Mouse (Mus musculus) midbrain, embryonic 12.5 days (tissue): ENCODE measurements around the gene Plek. TPM values are rescaled to one million over a fixed set of nuclear protein-coding genes. Genes with fewer than 3 reads are reported as not detected.

ENCODE experiments used
- ATAC-seq: fragments of 200-750 bp; cut with Nextera tagmentation; 2 replicates; pipeline ENCODE4 v1.8.0; 2017; ENCODE audit warnings: low read depth, moderate TSS enrichment, moderate library complexity; ENCODE audit not compliant: low FRiP score
- H3K27ac ChIP-seq: fragments of 300-500 bp; sonication (generic); replicated peaks from 2 replicates; pipeline ENCODE4 v1.5.1; 2016; ENCODE audit warnings: mild to moderate bottlenecking
- H3K27me3 ChIP-seq: fragments of 300-500 bp; sonication (generic); 2 replicates; pipeline ENCODE4 v1.6.1; 2016; ENCODE audit warnings: mild to moderate bottlenecking
- H3K36me3 ChIP-seq: fragments of 300-500 bp; sonication (generic); 2 replicates; pipeline ENCODE4 v1.6.1; 2016
- H3K4me1 ChIP-seq: fragments of 300-500 bp; sonication (generic); 2 replicates; pipeline ENCODE4 v1.6.1; 2016
- H3K4me2 ChIP-seq: fragments of 300-500 bp; sonication (generic); replicated peaks from 2 replicates; pipeline ENCODE4 v1.6.1; 2016; ENCODE audit warnings: mild to moderate bottlenecking, moderate library complexity
- H3K4me3 ChIP-seq: fragments of 300-500 bp; sonication (generic); 2 replicates; pipeline ENCODE4 v1.5.1; 2016; ENCODE audit warnings: mild to moderate bottlenecking
- H3K9ac ChIP-seq: fragments of 300-500 bp; sonication (generic); replicated peaks from 2 replicates; pipeline ENCODE4 v1.6.1; 2016; ENCODE audit warnings: mild to moderate bottlenecking, moderate library complexity
- H3K9me3 ChIP-seq: fragments of 300-500 bp; sonication (generic); 2 replicates; pipeline ENCODE4 v1.6.1; 2016; ENCODE audit warnings: mild to moderate bottlenecking
- WGBS: fragments of 180-500 bp; shearing (Covaris S2); methylation state at CpG from one replicate; pipeline ENCODE4 v1.1.7; 2016; 5-methylcytosine and 5-hydroxymethylcytosine counted together
- polyA plus RNA-seq: library from polyadenylated mRNA; unstranded; fragments of >200 nt; fragmentation: Nextera tagmentation; extraction: Ambion mirVana; gene quantifications from 2 replicates; pipeline ENCODE4 v1.2.1, GENCODE M21; 2016

Plek gene
- polyA plus RNA-seq, 1 experiment from 2014 or later: 3.9 TPM

DNA sequence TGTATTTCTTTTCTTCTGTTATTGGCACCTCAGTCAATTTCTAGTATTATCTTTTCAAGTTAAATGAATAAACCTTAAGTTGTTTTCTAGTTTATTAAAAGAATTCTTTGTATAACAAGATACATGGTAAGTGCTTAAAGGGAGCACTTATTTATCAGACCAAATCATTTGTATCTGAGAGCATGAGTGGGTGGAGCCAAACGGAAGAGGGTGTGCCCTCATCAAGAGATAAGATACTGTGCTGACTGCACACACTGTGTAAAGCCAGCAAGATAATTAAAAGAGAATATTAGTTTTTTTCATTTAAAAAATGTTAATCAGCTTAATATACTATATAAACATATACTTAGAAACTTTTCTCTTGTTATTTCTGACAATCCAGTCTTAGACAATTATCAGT, 93.7 kb downstream of the Plek start:
- Histone ChIP-seq H3K36me3 (0 out of 2 replicates have a peak, but pooled peaks cover 2% of the 10 kb centered on the region), H3K4me2 (no peak overlapping the region), H3K4me3 (no peak overlapping the region), H3K27me3 (no peaks in the 10 kb centered on the region), H3K9ac (no peak overlapping the region), H3K4me1 (no peaks in the 10 kb centered on the region), H3K9me3 (no peaks in the 10 kb centered on the region), H3K27ac (no peak overlapping the region)
- ATAC-seq: no peak
- WGBS: 95% methylated on average over 1 of the region's 1 CpGs

- 95% methylated on average over 6 of the region's 6 CpGs for whole genome bisulfite sequencing
- ATAC-seq: no peak
- no peak overlapping the region for H3K4me3 ChIP-seq
- no peaks in the 10 kb centered on the region for H3K9me3 ChIP-seq
- no peaks in the 10 kb centered on the region for H3K27me3 ChIP-seq
- H3K4me2 ChIP-seq: no peak overlapping the region
- H3K27ac ChIP-seq: no peak overlapping the region
- peaks cover 4% of the 10 kb centered on the region; the same call in 1 of the 2 replicates for H3K4me1 ChIP-seq
- H3K9ac ChIP-seq: no peak overlapping the region
- 0 out of 2 replicates have a peak, but pooled peaks cover 2% of the 10 kb centered on the region for H3K36me3 ChIP-seq
Observed at GRCm38 (mm10) chr11:16957030-16957429, 95.2 kb downstream of the Plek start.

GRCm38 (mm10) chr11:16956115-16956862, 95.9 kb downstream of the Plek start:
- Histone ChIP-seq H3K4me2 (no peak overlapping the region), H3K27ac (no peak overlapping the region), H3K36me3 (0 out of 2 replicates have a peak, but pooled peaks cover 2% of the 10 kb centered on the region), H3K4me1 (peaks cover 9% of the 10 kb centered on the region; the same call in 1 of the 2 replicates), H3K9ac (no peak overlapping the region), H3K9me3 (no peaks in the 10 kb centered on the region), H3K4me3 (no peak overlapping the region), H3K27me3 (no peaks in the 10 kb centered on the region)
- 95% methylated on average over 6 of the region's 6 CpGs for WGBS
- ATAC-seq: no peak

DNA sequence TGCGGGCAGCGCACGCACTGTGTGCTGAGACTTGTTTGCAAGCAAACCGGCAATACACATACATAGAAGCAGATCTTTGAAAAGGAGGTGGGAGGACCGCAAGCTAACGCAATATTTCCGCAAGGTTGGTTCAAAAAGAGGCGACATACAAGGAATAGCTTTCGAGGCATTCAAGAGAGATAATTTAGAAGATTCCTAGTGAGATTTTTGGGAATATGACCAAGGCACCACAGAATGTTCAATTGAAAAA, 100.5 kb downstream of the Plek start:
- H3K9ac ChIP-seq: peak overlapping the region; percentile 67
- H3K4me1 ChIP-seq: peaks cover 13% of the 10 kb centered on the region; the same call in 1 of the 2 replicates
- no peaks in the 10 kb centered on the region for H3K27me3 ChIP-seq
- WGBS: 9% methylated on average over 9 of the region's 9 CpGs
- ATAC-seq: no peak
- no peaks in the 10 kb centered on the region for H3K9me3 ChIP-seq
- 0 out of 2 replicates have a peak overlapping the region, but pooled peaks have one; percentile 36 for H3K27ac ChIP-seq
- H3K4me2 ChIP-seq: peak overlapping the region; percentile 91
- H3K4me3 ChIP-seq: peak overlapping the region; percentile 69
- 0 out of 2 replicates have a peak, but pooled peaks cover 2% of the 10 kb centered on the region for H3K36me3 ChIP-seq

- under 1% methylated on average over 38 of the region's 38 CpGs for WGBS
- ATAC-seq: peak; percentile 100
- 0 out of 2 replicates have a peak within 1 kb of the TSS, but pooled peaks have one; percentile 36 for H3K27ac ChIP-seq
- peak within 1 kb of the TSS; percentile 67 for H3K9ac ChIP-seq
- peaks cover 13% of the 10 kb centered on the region; the same call in 1 of the 2 replicates for H3K4me1 ChIP-seq
- H3K27me3 ChIP-seq: no peaks in the 10 kb centered on the region
- peak within 1 kb of the TSS; percentile 69 for H3K4me3 ChIP-seq
- H3K9me3 ChIP-seq: no peaks in the 10 kb centered on the region
- peak within 1 kb of the TSS; percentile 91 for H3K4me2 ChIP-seq
- H3K36me3 ChIP-seq: no peaks in the 10 kb centered on the region
Observed at GRCm38 (mm10) chr11:16950976-16951760, 101.0 kb downstream of the Plek start, which contains the start of gene Fbxo48. Gene Fbxo48 (plus strand): TSS chr11:16951375.

DNA sequence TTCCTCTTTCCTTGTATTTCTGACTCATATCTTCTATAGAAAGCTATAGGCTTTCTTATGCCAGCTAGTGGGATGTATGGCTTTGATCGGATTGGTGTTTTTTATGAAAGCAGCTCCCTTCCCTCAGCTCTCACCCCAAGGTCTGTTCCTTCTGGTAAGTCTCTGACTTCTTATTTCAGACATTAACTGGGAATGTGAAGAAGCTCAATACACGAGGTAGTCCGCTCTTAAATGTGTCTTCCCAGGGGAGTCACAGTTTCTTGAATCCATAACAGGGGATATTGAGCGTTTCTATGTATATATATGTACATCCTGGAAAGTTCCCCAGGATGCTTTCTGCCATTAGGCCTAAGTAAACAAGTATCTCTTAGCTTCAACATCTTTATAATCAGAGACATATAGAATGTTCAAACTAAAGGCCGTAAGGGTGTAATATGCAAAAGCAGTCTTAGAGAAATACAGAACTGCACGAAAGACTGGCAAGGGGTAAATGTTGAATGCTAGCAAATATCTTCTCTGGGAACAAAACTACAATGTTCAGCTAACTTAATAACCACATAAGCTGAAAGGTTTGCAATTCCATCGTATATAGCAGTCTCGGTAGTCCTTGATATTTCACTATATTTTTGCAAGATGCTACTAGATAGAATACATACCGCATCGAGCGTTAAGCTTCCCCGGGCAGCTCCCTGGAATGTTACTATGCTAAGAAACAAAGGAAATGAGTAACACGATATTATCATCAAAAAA, 101.8 kb downstream of the Plek start:
- Histone ChIP-seq H3K36me3 (no peaks in the 10 kb centered on the region), H3K27ac (no peak overlapping the region), H3K4me1 (peaks cover 13% of the 10 kb centered on the region; the same call in 1 of the 2 replicates), H3K9ac (no peak overlapping the region), H3K27me3 (no peaks in the 10 kb centered on the region), H3K9me3 (no peaks in the 10 kb centered on the region), H3K4me2 (peak overlapping the region; percentile 91), H3K4me3 (peak overlapping the region; percentile 69)
- 56% methylated on average over 13 of the region's 13 CpGs for WGBS
- no peak for ATAC-seq

DNA sequence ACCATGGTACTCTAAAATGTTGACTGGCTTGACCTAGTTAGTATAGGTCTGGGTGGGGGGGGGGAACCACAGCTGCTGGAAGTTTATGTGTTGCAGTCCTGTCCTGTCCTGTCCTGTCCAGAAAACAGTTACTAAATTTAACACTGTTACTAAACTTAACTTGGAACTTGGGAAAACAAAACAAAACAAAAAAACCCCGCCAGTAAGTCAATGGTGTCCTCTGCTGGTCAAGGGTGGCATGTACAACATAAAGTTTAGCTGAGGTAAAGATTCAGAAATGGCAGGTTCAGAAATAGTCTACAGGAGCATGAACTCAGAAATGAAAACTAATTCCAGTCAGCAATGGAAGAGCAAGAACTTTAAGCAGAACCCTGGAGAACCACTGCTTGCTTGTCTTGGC, 103.4 kb downstream of the Plek start:
- Histone ChIP-seq H3K36me3 (no peaks in the 10 kb centered on the region), H3K27ac (no peak overlapping the region)
- WGBS: 19% methylated on average over 1 of the region's 1 CpGs

DNA sequence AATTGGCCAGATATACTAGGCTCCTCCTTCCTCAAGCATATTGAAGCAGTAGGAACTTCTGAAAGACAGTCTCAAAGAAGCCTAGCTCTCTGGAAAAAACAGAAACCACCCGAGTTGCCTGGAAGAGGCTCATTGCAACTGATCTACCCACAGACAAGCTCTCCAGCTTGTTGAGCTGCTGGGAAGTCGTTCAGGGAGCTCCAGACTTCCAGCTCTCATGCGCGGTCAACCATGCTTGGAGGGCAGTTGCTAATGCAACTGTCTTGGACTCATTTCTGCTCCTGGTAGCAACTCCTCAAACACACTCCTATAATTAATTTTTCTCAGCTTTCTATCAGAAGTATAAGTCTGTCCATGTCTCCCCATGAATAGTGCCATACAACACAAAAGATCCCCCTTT, 109.2 kb downstream of the Plek start:
- Histone ChIP-seq H3K4me1 (0 out of 2 replicates have a peak, but pooled peaks cover 4% of the 10 kb centered on the region), H3K27ac (no peak overlapping the region), H3K36me3 (no peaks in the 10 kb centered on the region), H3K9ac (no peak overlapping the region), H3K27me3 (no peaks in the 10 kb centered on the region), H3K4me2 (no peak overlapping the region), H3K4me3 (no peak overlapping the region), H3K9me3 (no peaks in the 10 kb centered on the region)
- WGBS: 91% methylated on average over 4 of the region's 4 CpGs
- no peak for ATAC-seq

More for the DNA sequence above, 103.4 kb downstream of the Plek start:
- H3K4me3 ChIP-seq: no peak overlapping the region
- H3K9me3 ChIP-seq: no peaks in the 10 kb centered on the region
- peaks cover 13% of the 10 kb centered on the region; the same call in 1 of the 2 replicates for H3K4me1 ChIP-seq
- H3K27me3 ChIP-seq: no peaks in the 10 kb centered on the region
- no peak overlapping the region for H3K9ac ChIP-seq
- ATAC-seq: no peak
- no peak overlapping the region for H3K4me2 ChIP-seq

DNA sequence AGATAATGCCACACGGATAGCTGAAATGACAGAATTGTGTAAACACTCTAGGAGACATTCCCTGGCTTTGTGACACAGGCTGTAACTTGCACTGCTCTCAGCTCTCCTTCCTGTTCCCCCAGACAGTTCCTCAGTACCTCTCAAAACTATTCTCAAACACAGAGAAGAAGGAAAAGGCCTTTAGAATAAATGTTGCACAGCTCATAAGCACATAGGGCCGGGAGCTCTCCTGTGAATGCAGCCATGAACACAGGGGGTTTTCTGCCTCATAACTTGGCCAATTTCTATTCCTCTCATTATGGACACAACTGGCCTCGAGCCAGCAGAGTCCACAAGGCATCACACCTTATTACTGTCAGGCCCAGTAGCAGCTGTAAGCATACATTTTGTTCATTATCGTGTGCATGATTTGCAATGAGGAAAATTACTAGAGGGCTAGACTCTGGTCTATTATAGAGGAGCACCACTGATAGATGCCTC, 110.2 kb downstream of the Plek start:
- ATAC-seq: peak; percentile 69

GRCm38 (mm10) chr11:16941103-16941793, 110.9 kb downstream of the Plek start:
- peak; percentile 52; the same call in 1 of the 2 replicates for ATAC-seq
- H3K36me3 ChIP-seq: no peaks in the 10 kb centered on the region
- H3K9me3 ChIP-seq: no peaks in the 10 kb centered on the region
- WGBS: 36% methylated on average over 4 of the region's 4 CpGs
- no peak overlapping the region for H3K9ac ChIP-seq
- H3K27me3 ChIP-seq: no peaks in the 10 kb centered on the region
- H3K4me3 ChIP-seq: no peak overlapping the region
- 0 out of 2 replicates have a peak, but pooled peaks cover 4% of the 10 kb centered on the region for H3K4me1 ChIP-seq
- no peak overlapping the region; the same call in 1 of the 2 replicates for H3K27ac ChIP-seq
- no peak overlapping the region for H3K4me2 ChIP-seq

More for the DNA sequence above, 110.2 kb downstream of the Plek start:
- no peak overlapping the region for H3K4me3 ChIP-seq
- H3K4me1 ChIP-seq: 0 out of 2 replicates have a peak, but pooled peaks cover 4% of the 10 kb centered on the region
- H3K36me3 ChIP-seq: no peaks in the 10 kb centered on the region
- H3K27me3 ChIP-seq: no peaks in the 10 kb centered on the region
- no peak overlapping the region for H3K4me2 ChIP-seq
- H3K27ac ChIP-seq: no peak overlapping the region
- no peak overlapping the region for H3K9ac ChIP-seq
- WGBS: 70% methylated on average over 4 of the region's 4 CpGs
- no peaks in the 10 kb centered on the region for H3K9me3 ChIP-seq
